ENCODE assay signal across 10 mouse cellular contexts in the genomic region with DNA sequence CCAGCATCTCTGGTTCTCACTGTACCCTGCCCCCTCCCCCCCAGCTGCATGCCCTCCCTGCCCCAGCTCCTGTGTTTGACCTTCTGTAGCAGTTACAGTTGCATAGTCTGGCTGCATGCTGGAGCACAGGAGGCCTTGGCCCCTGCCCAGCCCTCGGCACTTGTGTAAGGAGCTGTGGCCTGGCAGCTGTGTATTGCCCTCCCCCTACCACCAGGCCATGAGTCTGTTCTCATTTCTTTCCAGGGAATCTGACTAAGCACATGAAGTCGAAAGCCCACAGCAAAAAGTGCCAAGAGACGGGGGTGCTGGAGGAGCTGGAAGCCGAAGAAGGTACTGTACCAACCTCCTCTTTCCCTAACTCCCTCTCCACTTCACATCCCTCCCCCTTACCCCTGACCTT. TPM values are rescaled to one million over a fixed set of nuclear protein-coding genes. Genes with fewer than 3 reads are reported as not detected.
DNase-seq lines count a peak whose midpoint lies in the region; ATAC-seq and TF ChIP-seq lines count a peak whose summit lies in the region.
"Had no signal": no experiment of that assay in that cellular context is flagged by ENCODE, and none has a peak within 500 bp of the region (broad histone marks: within the 10 kb centered on the region; RNA-seq: fewer than 3 reads in every experiment).

No protein-coding gene starts in this region.

- 0 out of 2 replicates have a peak, but pooled peaks cover 3% of the 10 kb centered on the region for H3K4me1 ChIP-seq in lung, embryonic 14.5 days (ENCODE audit: insufficient read depth)
- no peaks in the 10 kb centered on the region; the same call in none of the 2 replicates for H3K4me1 ChIP-seq in lung, adult 2 months (ENCODE audit: control insufficient read depth, insufficient read depth, low read length)
- H3K4me1 ChIP-seq: stomach, embryonic 15.5 days had no signal

- H3K9ac ChIP-seq in lung, embryonic 14.5 days, result no peak overlapping the region
- H3K9ac ChIP-seq: stomach, embryonic 15.5 days had no signal

- no peaks in the 10 kb centered on the region for H3K36me3 ChIP-seq in lung, embryonic 14.5 days (ENCODE audit: insufficient read depth)
- H3K36me3 ChIP-seq: stomach, embryonic 15.5 days had no signal

- H3K27me3 ChIP-seq in lung, embryonic 14.5 days (ENCODE audit: insufficient read depth, low read length), result no peaks in the 10 kb centered on the region
- H3K27me3 ChIP-seq: stomach, embryonic 15.5 days had no signal

- H3K4me2 ChIP-seq in lung, embryonic 14.5 days, result no peak overlapping the region
- H3K4me2 ChIP-seq: stomach, embryonic 15.5 days had no signal

- TF ChIP-seq CTCF in lung, embryonic 14.5 days (IDR thresholded peaks at IDR 0.05; ENCODE audit: low read depth), result no peak
- TF ChIP-seq CTCF in lung, adult 2 months (IDR thresholded peaks at IDR 0.05; ENCODE audit: insufficient read depth, low read length), result no peak

- DNase-seq in cerebellum, postnatal 10 days, result peak; percentile 80 to 90
- no peak for DNase-seq in cerebellum, postnatal 25 days
- peak; percentile 11 for DNase-seq in lung, embryonic 14.5 days
- no peak for DNase-seq in lung, adult 2 months
- DNase-seq in gastrocnemius, postnatal 25 days, result peak; percentile 70
- DNase-seq in lung, postnatal 14 days, result peak; percentile 33
- DNase-seq in kidney, postnatal 25 days, result no peak

- no peak overlapping the region for H3K4me3 ChIP-seq in lung, embryonic 14.5 days (ENCODE audit: low read depth, low read length)
- H3K4me3 ChIP-seq in lung, adult 2 months (replicated peaks; ENCODE audit: extremely low read depth, low read depth, low read length), result no peak overlapping the region
- H3K4me3 ChIP-seq: stomach, embryonic 15.5 days had no signal

- WGBS in lung, embryonic 14.5 days, result 63% methylated on average over 4 of the region's 4 CpGs
- 47% methylated on average over 4 of the region's 4 CpGs for WGBS in lung, adult 2 months

- no peaks in the 10 kb centered on the region for H3K9me3 ChIP-seq in lung, embryonic 14.5 days (ENCODE audit: low read depth, low read length)
- H3K9me3 ChIP-seq: stomach, embryonic 15.5 days had no signal

- H3K27ac ChIP-seq in lung, embryonic 14.5 days (ENCODE audit: low read depth), result no peak overlapping the region
- H3K27ac ChIP-seq: stomach, embryonic 15.5 days had no signal

- ATAC-seq in lung, embryonic 14.5 days (ENCODE audit: insufficient read depth), result no peak
- ATAC-seq in granulocyte monocyte progenitor cell, adult 5-6 weeks (replicated peaks; ENCODE audit: poor library complexity, severe bottlenecking), result no peak

- no peak for TF ChIP-seq POLR2A in lung, adult 2 months (IDR thresholded peaks at IDR 0.05; ENCODE audit: borderline replicate concordance, extremely low read depth, low read depth, low read length)

RNA-seq across cellular contexts. Expression of a gene that starts 33.0 kb away (rescaled TPM):
- 0.34 and 0.78 TPM in 2 replicates for polyA plus RNA-seq in lung, embryonic 14.5 days (2014; fragmentation: Nextera tagmentation; extraction: Ambion mirVana)
- 0.27 and 0.68 TPM in 2 replicates for polyA plus RNA-seq in lung, adult 2 months (2012; rRNA removed)
- not detected for total RNA-seq in gastrocnemius, postnatal 25 days (2021)
- not detected in 2 replicates for total RNA-seq in granulocyte monocyte progenitor cell, adult 5-6 weeks (2014; fragmentation: Nextera tagmentation)
- not detected in 2 replicates for total RNA-seq in granulocyte monocyte progenitor cell, adult 5-6 weeks (2017)
- polyA plus RNA-seq: limb, embryonic 11.5 days had no signal

Comparison
In these comparisons a context has a peak if more than half of its experiments do, and no peak if none do; other contexts are left out.
1. DNase-seq: peak in cerebellum, postnatal 10 days (2 of 2), lung, embryonic 14.5 days (single experiment), gastrocnemius, postnatal 25 days (single experiment) and lung, postnatal 14 days (single experiment); none in cerebellum, postnatal 25 days (0 of 2), lung, adult 2 months (single experiment) and kidney, postnatal 25 days (0 of 2).